Mouse (Mus musculus) T-helper 1 cell (primary cell): ENCODE measurements around the gene Nat8l.
"Not testable (repeated sequence)": the region's sequence is repeated elsewhere in the genome, so short reads cannot be mapped to it uniquely, and the experiment has no call there.

Experiments
- in situ Hi-C: fragments of 300-600 bp; cut with MboI, MseI; formaldehyde crosslinking; loops from one replicate; pipeline ENCODE4 v1.15.1; 2025; ENCODE audit warnings: high pct_unique_total_duplicates

Gene Nat8l

DNA sequence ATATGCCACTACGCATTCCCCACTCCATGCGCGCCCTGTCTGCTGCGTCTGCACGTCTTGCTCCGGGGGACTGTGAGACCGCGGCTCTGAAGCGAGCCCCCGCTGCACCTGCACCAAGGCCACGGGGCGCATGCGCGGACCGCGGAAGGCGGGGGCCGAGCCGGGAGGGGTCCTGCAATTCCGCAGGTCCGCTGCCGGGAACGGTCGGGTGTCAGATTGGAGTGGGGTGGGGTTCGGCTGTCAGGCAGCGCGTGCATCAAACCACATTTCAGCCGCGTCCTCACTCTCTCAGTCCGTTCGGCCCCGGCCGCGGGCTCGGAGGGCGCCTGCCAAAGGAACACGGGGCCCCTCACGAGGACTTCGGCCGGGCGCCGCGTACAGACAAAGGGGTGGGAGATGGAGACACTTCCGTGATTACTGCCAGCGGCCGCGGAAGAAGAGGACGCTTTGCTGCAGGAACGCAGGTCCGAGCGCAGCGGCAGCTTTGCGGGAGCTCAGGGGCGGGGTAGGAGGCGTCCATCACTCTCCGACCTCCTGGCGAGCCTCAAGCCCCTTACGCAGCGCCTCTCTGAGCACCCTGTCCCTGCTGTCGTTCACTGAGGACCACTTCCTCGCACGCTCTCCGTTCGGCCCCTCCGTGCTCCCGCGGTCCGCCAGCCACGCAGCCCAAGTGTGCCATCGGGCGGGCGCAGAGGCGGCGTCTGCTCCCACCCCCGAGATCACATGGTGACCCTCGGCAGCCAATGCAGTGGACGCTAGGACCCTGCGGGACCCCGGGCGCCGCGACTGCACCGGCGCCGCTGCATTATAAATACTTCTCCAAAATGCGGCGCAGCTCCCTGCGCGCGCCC is at the start of gene Nat8l:
Gene Nat8l (plus strand): TSS at position 142 of the 851 bp plus-strand sequence.
- in situ Hi-C loops = no loop called here

DNA sequence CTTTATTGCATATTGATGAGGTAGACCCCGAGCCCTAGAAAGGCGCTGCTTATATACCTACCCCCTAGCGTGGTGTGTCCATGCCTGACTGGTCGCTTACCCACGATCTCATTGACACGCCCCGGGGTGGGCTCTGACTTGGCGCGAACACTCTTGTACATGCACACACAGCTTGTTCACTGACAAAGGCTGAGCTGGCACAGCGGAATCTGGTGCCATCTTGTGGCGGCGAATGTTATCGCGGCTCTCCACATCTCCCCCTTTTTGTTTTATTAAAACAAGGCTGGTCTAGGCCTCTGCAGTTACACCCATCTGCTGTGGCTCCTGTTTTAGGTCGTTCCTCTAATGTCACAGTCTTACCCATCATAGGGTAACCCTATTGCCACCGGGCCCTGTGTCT is 48.7 kb upstream of the Nat8l start:
- in situ Hi-C loops = not testable (repeated sequence)

DNA sequence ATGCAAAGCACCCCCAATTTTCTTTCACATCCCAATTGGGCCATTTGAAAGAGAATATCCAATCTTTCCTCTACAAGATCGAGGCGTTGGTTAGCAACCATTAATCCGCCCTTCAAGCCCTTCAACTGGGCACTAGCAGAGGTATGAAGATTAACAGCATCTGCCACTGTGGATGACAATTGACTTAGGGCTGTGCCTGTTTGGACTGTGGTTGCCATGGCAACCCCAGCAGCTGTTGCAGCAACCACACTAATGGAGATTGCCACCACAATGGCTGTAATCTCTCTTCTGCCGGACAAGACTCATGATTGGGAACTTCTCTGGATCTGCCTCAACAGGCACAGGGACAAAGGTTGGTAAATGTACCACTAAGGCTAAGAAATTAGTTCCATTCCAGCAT is 47.5 kb upstream of the Nat8l start:
- in situ Hi-C loops = no loop called here

DNA sequence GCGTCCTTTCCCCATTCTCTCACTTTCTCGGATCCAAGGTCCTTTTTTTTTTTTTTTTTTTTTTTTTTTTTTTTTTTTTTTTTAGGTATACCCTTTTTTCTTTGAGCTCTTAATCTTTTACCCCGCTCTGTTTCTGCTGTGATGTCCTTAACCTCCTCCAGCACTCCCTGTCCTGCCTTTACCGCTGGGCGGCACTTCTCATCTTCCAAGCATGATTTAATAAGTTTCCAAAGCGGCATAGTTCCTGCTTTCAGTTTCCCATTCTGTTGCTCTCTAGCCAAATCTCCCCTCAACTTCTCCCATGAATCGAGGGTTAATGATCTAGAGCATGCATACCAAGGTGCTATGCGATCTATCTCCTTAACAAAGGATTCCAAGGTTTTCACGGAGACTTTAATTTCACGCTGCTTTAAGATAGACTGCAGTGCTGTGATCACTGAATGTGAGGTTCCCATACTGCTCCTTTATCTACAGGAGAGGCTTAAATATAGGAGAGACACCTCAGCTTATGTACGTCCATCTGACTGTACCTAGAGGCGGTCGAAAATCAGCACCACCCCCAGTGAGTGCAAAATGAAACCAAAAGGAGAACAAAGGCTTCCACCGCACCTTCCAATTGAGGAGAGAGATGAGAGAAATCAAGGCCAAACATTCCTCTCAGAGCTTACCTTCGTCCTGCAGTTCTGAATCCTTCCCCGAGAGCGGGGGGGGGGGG is 42.2 kb upstream of the Nat8l start:
- in situ Hi-C loops = no loop called here

DNA sequence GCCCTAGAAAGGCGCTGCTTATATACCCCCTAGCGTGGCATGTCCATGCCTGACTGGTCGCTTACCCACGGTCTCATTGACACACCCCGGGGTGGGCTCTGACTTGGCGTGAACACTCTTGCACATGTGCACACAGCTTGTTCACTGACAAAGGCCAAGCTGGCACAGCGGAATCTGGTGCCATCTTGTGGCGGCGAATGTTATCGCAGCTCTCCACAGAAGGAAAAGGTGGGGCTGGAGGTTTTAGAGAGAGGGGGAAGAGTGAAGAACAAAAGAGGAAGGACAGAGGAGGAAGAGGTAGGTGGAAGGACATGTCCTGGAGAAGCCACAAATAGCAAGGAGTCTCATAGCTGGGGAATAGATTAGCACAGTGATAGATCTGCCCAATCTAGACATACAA is 41.4 kb upstream of the Nat8l start:
- in situ Hi-C loops = no loop called here

DNA sequence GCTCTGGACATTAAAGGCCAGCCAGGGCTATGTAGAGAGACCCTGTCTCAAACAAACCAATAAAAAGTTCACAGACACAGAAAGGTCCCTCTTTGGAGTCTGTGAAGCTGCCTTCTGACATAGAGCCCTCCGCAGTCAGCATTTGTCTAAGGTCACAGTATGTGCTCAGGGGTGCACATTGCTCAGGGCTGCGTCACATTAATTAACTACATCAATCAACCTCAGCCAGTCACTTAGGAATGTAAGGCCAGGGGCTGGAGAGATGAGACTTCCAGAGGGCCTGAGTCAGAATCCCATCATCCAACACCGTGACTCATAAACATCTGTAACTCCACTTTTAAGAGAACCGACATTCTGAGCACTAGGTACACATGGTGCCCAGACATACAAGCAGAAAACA is 39.9 kb upstream of the Nat8l start:
- in situ Hi-C loops = no loop called here

DNA sequence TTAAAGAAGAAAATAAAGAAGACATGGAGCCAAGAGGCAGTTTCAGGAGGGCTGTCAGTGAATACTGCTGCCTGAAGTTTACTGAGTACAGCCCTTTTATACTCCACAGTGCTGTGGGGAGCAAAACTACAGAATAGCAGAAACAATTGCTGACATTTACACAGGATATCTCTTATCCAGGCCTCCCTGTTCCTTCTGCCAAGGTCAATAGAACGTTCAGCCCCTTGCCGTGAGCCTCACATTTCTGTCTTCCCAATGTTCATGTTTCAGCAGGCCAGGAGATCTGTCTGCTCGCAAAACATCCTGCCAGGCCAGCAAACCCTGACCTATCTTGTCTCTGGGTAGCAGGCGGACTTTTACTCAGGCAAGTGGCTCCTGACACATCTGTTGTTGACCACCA is 36.4 kb upstream of the Nat8l start:
- in situ Hi-C loops = no loop called here

DNA sequence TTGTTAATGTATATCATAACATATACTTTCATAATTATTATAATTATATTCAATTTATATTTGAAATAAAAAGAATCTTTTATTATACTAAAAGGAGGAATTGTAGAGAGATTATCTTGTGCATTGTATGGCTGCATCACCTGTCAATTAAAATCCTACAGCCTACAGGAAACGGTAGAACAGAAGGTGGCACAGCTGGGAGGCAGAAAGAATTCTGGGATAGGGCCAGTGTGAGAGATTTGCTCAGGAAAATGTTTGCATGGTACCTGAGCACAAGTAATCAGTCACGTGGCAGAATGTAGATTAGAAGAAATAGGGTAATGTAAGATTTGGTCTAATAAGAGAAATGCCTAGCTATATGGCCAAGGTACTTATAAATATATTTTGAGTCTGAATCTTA is 21.0 kb upstream of the Nat8l start:
- in situ Hi-C loops = no loop called here

DNA sequence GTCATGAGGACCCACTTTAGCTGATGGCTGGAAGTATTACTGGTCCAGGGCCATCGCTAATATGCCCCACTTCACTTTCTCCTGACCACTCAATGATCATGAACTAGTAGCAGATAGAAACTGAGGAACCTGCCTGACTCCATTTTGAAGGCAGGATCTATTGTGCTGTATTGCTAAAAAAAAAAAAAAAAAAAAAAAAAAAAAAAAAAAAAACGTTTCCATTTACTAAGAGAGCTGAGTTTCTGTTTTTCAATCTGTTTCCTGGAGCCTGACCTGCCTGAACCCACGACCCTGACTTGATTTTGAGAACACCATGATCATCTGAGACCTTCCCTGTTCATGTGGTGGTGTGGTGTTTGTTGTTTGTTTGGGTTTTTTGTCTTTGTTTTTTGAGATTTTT is 19.5 kb upstream of the Nat8l start:
- in situ Hi-C loops = no loop called here

DNA sequence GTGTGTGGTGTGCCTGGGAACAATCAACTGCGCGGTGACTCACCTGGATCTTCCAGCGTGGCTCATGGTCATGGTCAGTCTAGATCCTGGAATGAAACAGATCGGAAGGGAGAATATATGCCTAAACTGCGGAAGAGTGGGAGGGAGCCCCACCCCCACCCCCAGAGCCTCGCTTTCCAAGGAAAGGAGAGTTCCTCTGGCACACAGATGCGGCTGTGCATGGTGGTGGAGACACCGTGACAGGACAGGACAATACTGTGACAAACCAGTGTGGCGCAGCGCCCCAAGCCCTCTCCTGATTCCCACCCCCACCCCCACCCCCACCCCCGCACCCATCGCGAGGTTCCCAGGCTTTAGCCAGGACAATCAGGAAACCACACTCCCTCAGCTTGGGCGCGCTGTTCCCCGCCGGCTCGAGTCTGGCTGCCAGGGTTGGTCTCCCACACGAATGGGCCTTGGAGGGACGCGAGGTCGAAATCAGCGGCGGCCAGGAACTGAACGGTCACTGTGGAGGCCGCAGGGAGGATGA is 13.0 kb upstream of the Nat8l start:
- in situ Hi-C loops = no loop called here

DNA sequence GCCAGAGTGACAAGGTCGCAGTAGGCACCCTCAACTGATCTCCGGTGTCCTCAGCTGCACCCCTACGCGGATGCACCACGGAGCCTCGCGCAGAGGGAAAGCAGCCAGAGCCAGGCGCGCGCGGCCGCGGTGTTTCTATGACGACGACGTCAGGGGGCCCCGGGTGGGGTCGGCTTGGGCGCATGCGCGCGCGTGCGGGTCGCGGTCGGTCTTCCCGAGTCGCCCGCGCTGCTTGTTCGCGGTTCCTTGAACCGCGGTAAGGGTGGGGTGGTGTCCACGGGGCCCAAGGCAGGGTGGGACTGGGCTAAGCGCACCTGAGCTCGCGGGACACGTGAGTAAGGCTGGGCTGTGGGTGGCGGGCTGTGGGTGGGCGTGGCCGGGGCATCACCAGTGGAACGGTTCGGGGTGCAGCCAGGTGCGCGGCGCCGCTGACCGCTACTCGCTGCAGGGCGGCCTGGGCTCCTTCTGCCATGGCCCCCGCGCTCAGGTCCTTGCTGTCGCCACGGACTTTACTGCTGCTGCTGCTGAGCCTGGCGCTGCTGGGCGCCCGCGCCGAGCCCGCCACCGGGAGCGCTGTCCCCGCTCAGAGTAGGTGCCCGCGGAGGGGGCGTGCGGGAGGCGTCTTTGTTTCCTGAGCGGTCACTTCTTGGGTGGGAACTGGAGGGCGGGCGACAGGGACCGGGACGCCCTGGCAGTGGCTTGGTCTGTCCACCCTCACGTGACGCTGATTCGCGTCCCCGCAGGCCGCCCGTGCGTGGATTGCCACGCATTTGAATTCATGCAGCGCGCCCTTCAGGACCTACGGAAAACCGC is 12.3 kb upstream of the Nat8l start, which contains the start of gene Gm1673:
Gene Gm1673 (plus strand): TSS at position 125 of the 813 bp plus-strand sequence.
- in situ Hi-C loops = no loop called here

DNA sequence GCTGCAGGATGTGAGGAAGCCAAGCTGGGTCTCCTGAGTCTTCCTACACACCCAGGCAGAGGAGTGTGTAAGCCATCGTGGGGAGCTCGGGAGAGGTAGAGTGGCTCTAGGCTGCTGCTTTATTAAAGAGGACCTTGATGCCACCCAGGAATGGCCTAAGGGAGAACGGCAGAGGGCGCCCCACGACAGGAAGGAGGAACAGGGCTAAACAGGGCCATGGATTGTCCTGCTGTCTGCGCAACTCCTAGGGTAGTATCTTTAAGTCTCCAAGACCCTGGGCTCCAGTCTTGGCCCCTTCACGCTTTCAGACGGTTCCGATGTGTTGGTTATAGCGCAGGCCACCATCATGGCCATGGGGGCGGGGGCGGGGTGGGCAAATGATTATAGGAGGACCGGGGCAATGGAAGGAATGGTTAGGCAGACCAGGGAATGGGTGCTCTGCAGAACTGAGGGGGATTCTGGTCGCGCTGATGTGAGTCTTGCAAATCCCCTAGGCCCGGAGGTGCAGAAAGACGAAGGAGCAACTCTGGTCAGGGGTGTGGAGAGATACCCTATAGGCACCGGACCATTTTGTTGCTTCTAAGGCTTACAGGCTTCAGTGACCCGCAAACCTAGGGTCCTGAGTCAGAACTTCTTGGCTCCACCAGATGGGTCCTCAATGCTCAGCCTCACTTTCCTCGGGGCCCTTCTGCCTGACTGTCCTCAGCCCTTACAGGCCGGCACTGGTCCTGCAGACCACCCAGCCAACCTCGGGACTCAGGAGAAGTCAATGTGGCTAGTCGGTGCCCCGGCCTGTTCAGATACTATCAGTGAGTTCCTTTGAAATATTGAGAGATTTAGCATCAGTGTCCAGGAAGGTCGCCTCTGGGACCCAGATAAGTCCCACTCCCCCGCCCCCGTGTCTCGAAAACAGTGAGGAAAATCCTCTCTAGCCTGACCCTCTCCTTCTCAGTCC is 836 bp upstream of the Nat8l start:
- in situ Hi-C loops = no loop called here

DNA sequence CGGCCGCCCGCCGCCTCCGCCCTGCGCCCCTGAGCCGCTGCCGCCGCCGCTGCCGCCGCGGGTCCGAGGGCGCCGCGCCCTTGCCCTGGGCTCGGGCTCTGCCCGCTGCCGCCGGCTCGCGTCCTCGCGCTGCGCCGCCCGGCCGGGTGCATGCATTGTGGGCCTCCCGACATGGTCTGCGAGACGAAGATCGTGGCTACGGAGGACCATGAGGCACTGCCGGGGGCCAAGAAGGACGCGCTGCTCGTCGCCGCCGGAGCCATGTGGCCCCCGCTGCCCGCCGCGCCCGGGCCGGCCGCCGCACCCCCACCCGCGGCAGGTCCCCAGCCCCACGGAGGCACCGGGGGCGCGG is 886 bp downstream of the Nat8l start:
- in situ Hi-C loops = no loop called here

DNA sequence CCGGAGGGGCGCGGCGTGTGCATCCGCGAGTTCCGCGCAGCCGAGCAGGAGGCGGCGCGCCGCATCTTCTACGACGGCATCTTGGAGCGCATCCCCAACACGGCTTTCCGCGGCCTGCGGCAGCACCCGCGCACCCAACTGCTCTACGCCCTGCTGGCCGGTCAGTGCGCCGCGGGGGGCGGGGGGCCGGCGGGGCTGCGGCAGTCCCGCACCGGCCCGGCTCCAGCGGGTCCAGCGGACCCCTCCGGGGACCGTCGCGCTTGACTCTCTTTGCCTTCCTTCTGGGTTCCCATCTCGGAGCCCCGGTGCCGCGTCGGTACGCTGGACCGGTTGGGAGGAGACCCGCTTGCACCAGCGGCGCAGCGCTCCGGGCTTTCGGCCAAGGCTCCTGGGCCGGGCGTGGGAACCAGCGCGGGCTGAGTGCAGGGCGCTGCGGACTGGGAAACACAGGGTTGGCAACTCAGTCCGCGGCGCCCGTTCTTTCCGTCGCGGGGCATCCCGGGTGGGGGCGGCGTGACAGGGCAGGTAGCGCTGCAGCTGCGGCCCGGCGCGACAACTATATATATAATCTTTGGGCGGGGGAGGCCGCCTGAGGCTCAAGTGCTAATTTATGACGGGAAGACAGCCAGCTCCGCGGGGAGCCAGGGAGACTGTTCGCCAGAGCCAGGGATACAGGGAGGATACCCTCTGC is 1.4 kb downstream of the Nat8l start:
- in situ Hi-C loops = no loop called here

DNA sequence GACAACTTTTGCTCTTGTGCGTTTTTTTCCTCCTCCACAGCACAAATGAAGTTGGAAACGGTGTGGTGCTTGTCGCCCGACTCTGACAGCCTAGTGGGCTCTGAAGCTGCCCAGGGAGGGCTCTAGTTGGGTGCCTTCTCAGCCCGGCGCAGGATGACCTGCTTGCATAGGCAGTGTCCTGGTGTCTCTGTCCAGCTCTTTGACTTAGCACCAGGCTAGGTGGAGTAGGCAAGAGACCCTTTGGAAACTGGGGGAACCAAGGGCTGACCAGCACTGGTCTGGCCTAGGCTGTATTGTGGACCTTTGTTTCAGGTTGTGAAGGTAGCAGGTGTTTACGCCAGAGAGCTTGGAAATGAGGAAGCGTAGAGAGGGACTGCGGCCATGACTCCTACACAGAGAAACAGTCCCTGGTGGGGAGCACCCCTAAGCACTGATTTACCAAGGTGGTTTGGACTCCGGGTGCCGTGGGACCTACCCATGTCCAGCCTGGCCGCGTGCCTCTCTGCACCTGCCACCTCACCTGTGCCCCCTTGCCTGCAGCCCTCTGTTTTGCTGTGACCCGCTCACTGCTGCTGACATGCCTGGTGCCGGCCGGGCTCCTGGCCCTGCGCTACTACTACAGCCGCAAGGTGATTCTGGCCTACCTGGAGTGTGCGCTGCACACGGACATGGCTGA is 2.2 kb downstream of the Nat8l start:
- in situ Hi-C loops = no loop called here

DNA sequence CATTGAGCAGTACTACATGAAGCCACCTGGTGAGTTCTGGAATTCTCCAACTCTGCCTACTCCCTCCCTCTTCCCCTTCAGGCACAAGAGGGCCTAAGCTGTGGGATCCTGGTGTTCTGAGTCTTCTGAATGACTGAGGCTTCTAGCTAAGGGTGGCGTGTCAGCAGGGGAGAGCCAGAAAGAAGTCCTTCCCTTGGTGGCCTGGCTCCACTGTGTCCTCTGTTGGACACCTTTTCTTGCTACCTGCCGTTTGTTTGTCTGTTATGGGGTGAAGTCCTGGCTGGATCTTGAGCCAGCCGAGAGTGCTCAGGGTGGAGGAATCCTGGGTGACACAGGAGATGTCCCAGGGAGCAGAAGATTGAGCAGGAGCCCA is 2.7 kb downstream of the Nat8l start:
- in situ Hi-C loops = no loop called here

DNA sequence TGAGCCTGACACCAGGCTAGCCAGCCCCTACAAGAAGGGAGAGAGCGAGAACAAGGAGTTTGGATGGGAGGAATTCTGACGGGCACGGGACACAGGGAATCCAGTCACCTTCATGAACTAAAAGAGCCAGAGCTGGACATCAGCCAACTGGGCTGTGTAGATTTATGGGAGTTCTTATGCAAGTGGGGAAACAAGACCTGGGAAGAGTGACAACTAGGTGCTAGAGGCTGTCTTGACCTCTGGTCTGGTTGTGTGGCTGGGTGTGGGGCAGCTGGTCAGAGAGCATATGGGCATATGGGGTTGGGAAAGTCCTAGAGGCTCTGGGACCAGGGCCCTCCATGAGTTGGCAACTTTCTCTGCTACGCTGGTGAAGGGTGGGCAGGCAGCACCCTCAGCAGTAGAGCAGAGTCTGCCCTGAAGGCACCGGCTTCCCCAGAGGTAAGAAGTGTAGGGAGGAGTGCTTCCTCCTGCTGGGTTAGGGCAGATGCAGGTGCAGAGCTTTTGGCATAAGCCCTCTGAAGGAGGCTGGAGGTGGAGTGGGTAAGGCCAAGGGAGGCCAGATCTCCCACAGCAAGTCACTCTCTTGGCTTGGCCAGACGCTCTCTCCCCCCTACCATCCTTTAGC is 3.8 kb downstream of the Nat8l start:
- in situ Hi-C loops = no loop called here

DNA sequence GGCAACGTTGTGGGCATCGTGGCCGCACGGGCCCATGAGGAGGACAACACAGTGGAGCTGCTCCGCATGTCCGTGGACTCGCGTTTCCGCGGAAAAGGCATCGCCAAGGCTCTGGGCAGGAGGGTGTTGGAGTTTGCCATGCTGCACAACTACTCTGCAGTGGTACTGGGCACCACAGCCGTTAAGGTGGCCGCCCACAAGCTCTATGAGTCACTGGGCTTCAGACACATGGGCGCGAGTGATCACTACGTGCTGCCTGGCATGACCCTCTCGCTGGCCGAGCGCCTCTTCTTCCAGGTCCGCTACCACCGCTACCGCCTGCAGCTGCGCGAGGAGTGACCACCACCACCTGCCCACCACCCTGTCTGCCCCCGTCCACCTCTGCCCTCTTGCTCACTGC is 5.0 kb downstream of the Nat8l start:
- in situ Hi-C loops = no loop called here

DNA sequence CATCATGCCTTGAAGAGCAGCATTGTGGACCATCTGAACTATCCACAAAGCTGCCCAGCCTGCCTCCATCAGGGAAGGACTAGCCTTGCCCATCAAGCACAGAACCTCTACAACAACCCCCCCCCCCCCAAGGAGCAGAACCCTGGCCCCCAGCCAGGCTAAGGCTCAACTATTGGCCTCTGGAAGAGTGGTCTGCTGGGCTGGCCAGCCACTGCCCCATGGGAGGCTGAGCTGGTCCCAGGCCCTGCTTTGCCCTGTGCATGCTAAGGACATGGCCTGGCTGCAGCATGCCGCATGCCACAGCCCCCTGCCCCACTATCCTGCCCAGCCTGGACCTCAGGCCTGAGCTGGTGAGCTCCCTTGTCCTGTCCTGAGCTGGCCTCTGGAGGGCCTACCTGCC is 5.6 kb downstream of the Nat8l start:
- in situ Hi-C loops = no loop called here
